29 mouse cellular contexts compared by ENCODE assay signal in the genomic region with DNA sequence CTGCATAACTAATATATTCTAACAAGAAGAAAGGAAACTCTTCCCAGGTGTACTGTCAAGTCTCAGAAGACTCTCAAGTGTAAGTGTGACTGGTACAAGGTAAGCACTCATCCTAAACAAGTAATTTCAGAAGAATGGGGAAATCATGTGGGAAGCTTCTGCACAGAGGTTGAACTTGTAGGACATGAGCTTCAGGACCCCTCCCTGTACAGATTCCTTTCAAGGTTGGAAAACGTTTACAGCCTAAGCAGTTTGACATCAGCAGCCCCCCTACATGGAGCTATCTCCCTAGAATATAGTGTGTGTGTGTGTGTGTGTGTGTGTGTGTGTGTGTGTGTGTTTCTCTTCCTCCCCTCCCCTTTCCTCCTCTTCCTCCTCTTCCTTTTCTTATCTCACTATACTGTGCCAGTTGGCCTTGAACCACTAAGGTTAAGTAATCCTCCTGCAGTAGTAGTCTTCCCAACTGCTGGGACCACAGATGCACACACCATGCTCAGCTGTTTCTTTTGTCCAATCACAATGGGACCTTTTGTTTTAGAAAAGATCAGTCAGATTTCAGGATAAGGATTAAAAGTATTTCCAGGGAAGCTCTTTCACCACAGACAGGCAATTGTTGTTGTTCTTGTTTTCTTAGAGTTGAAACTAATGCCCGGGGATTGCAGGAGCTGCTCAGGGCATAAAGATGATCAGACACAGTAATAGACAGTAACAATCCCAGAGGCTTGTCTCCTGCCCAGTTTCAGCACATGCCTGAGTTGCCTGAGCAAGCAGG.
A peak's percentile ranks its signal among the peaks of the same experiment; 100 is the strongest.
DNase-seq lines count a peak whose midpoint lies in the region; ATAC-seq and TF ChIP-seq lines count a peak whose summit lies in the region.
"Had no signal": no experiment of that assay in that cellular context is flagged by ENCODE, and none has a peak within 500 bp of the region (broad histone marks: within the 10 kb centered on the region; RNA-seq: fewer than 3 reads in every experiment).

No protein-coding gene starts in this region.

- no peak overlapping the region for H3K4me2 ChIP-seq in intestine, embryonic 16.5 days (ENCODE audit: low read depth, low read length)
- H3K4me2 ChIP-seq in hindbrain, embryonic 16.5 days (ENCODE audit: low read length): no peak overlapping the region
- H3K4me2 ChIP-seq: embryonic facial prominence, embryonic 13.5 days; forebrain, embryonic 13.5 days; heart, embryonic 13.5 days; hindbrain, embryonic 15.5 days; intestine, embryonic 15.5 days had no signal

- H3K4me3 ChIP-seq in heart, adult 2 months: no peak overlapping the region
- H3K4me3 ChIP-seq in ES-E14 (ENCODE audit: insufficient read depth in 1 of 2, low read depth in 1 of 2, low read length in 2 of 2, poor library complexity in 1 of 2, severe bottlenecking in 1 of 2): no peak overlapping the region
- H3K4me3 ChIP-seq in intestine, embryonic 16.5 days (ENCODE audit: low read length): no peak overlapping the region
- H3K4me3 ChIP-seq in hindbrain, embryonic 16.5 days (ENCODE audit: low read length): no peak overlapping the region
- H3K4me3 ChIP-seq: embryonic facial prominence, embryonic 10.5 days; embryonic facial prominence, embryonic 13.5 days; erythroblast, embryonic 14.5 days; forebrain, embryonic 10.5 days; forebrain, embryonic 13.5 days; heart, embryonic 10.5 days; heart, embryonic 13.5 days; hindbrain, embryonic 15.5 days; intestine, embryonic 15.5 days had no signal

- in situ Hi-C loops in ES-E14 (cut with MboI; ENCODE audit: low sequenced_read_pairs in 2 of 2, unreplicated experiment in 2 of 2): no loop called here

- TF ChIP-seq CTCF in heart, adult 2 months (IDR thresholded peaks at IDR 0.05): no peak

- no peak for TF ChIP-seq POLR2A in heart, adult 2 months (IDR thresholded peaks at IDR 0.05; ENCODE audit: insufficient read depth, low read depth, low read length)

- 50% methylated on average over 2 of the region's 2 CpGs for WGBS in heart, adult 2 months
- 58% methylated on average over 2 of the region's 2 CpGs for WGBS in intestine, embryonic 16.5 days
- 63% methylated on average over 2 of the region's 2 CpGs for WGBS in hindbrain, embryonic 16.5 days

- no peaks in the 10 kb centered on the region for H3K4me1 ChIP-seq in heart, adult 2 months (ENCODE audit: control insufficient read depth, insufficient read depth, low read length)
- H3K4me1 ChIP-seq in ES-E14 (ENCODE audit: control insufficient read depth in 2 of 2, insufficient read depth in 2 of 2, low read length in 2 of 2, poor library complexity in 1 of 2): peaks cover 6 to 11% of the 10 kb centered on the region in 2 experiments; a peak in 3 of 4 replicates
- H3K4me1 ChIP-seq in intestine, embryonic 16.5 days (ENCODE audit: control insufficient read depth, insufficient read depth, low read length): no peaks in the 10 kb centered on the region
- H3K4me1 ChIP-seq in hindbrain, embryonic 16.5 days (ENCODE audit: control insufficient read depth, insufficient read depth, low read depth, low read length): no peaks in the 10 kb centered on the region
- H3K4me1 ChIP-seq: embryonic facial prominence, embryonic 10.5 days; embryonic facial prominence, embryonic 13.5 days; forebrain, embryonic 13.5 days; heart, embryonic 10.5 days; hindbrain, embryonic 15.5 days; intestine, embryonic 15.5 days had no signal

- intact Hi-C loops in heart, adult 2 months (cut with DNase I): no loop called here

- H3K9ac ChIP-seq in heart, adult 2 months (ENCODE audit: low read depth, low read length): no peak overlapping the region
- no peak overlapping the region for H3K9ac ChIP-seq in ES-E14 (ENCODE audit: insufficient read depth, low read depth, low read length, poor library complexity, severe bottlenecking)
- no peak overlapping the region for H3K9ac ChIP-seq in intestine, embryonic 16.5 days (ENCODE audit: low read depth, low read length)
- no peak overlapping the region for H3K9ac ChIP-seq in hindbrain, embryonic 16.5 days (ENCODE audit: low read depth, low read length)
- H3K9ac ChIP-seq: embryonic facial prominence, embryonic 13.5 days; forebrain, embryonic 13.5 days; heart, embryonic 13.5 days; hindbrain, embryonic 15.5 days; intestine, embryonic 15.5 days had no signal

- no peaks in the 10 kb centered on the region for H3K79me2 ChIP-seq in heart, adult 2 months (replicated peaks; ENCODE audit: control insufficient read depth, insufficient read depth, low read length)

- H3K27ac ChIP-seq in heart, adult 2 months: no peak overlapping the region
- H3K27ac ChIP-seq in ES-E14 (ENCODE audit: insufficient read depth, low read depth, low read length, poor library complexity, severe bottlenecking): peak overlapping the region; percentile 68; the same call in 1 of the 2 replicates
- no peak overlapping the region for H3K27ac ChIP-seq in intestine, embryonic 16.5 days (ENCODE audit: low read length)
- no peak overlapping the region for H3K27ac ChIP-seq in hindbrain, embryonic 16.5 days (ENCODE audit: low read depth, low read length)
- H3K27ac ChIP-seq: embryonic facial prominence, embryonic 10.5 days; embryonic facial prominence, embryonic 13.5 days; forebrain, embryonic 10.5 days; forebrain, embryonic 13.5 days; heart, embryonic 10.5 days; heart, embryonic 13.5 days; hindbrain, embryonic 15.5 days; intestine, embryonic 15.5 days had no signal

- ATAC-seq in intestine, embryonic 16.5 days: no peak
- ATAC-seq in hindbrain, embryonic 16.5 days: no peak
- ATAC-seq: forebrain, embryonic 13.5 days; forebrain, embryonic 16.5 days; intestine, embryonic 15.5 days had no signal

- DNase-seq in heart, adult 11 months: peak; percentile 30
- no peak for DNase-seq in heart, adult 2 months
- DNase-seq in ES-E14 (ENCODE audit: low read depth, low spot score): peak; percentile 34
- DNase-seq in fat pad, adult 2 months (ENCODE audit: extremely low read depth, low read depth, low spot score): peak; percentile 98
- DNase-seq: adrenal gland, adult 2 months; adrenal gland, postnatal 25 days; cerebellum, adult 11-12 months; cerebellum, adult 8-10 months; cerebellum, postnatal 10 days; cerebellum, postnatal 36 days; embryo, embryonic 11 days; gastrocnemius, postnatal 10 days; gastrocnemius, postnatal 36 days; heart, adult 18-20 months; heart, postnatal 14 days; heart, postnatal 4 days; kidney, adult 18-20 months had no signal

- TF ChIP-seq EP300 in heart, adult 2 months (IDR thresholded peaks at IDR 0.05; ENCODE audit: insufficient read depth, low read depth, low read length): no peak

- no peaks in the 10 kb centered on the region for H3K36me3 ChIP-seq in heart, adult 2 months (ENCODE audit: control insufficient read depth, insufficient read depth, low read length)
- no peaks in the 10 kb centered on the region for H3K36me3 ChIP-seq in ES-E14 (ENCODE audit: control insufficient read depth, insufficient read depth, low read length, poor library complexity, severe bottlenecking)
- H3K36me3 ChIP-seq in intestine, embryonic 16.5 days (ENCODE audit: control insufficient read depth, insufficient read depth, low read length): no peaks in the 10 kb centered on the region
- H3K36me3 ChIP-seq in hindbrain, embryonic 16.5 days (ENCODE audit: control insufficient read depth, insufficient read depth, low read length): no peaks in the 10 kb centered on the region
- H3K36me3 ChIP-seq: embryonic facial prominence, embryonic 10.5 days; embryonic facial prominence, embryonic 13.5 days; forebrain, embryonic 10.5 days; heart, embryonic 10.5 days; heart, embryonic 13.5 days; hindbrain, embryonic 15.5 days; intestine, embryonic 15.5 days had no signal

- no peaks in the 10 kb centered on the region for H3K9me3 ChIP-seq in ES-E14 (ENCODE audit: control insufficient read depth, insufficient read depth, low read depth, low read length)
- H3K9me3 ChIP-seq in intestine, embryonic 16.5 days (ENCODE audit: control insufficient read depth, low read length): no peaks in the 10 kb centered on the region
- no peaks in the 10 kb centered on the region for H3K9me3 ChIP-seq in hindbrain, embryonic 16.5 days (ENCODE audit: control insufficient read depth, low read length)
- H3K9me3 ChIP-seq: embryonic facial prominence, embryonic 13.5 days; forebrain, embryonic 13.5 days; hindbrain, embryonic 15.5 days; intestine, embryonic 15.5 days had no signal

- no peaks in the 10 kb centered on the region for H3K27me3 ChIP-seq in heart, adult 2 months (ENCODE audit: control insufficient read depth, insufficient read depth, low read length)
- H3K27me3 ChIP-seq in intestine, embryonic 16.5 days (replicated peaks; ENCODE audit: control insufficient read depth, insufficient read depth, low read length): no peaks in the 10 kb centered on the region
- H3K27me3 ChIP-seq in hindbrain, embryonic 16.5 days (replicated peaks; ENCODE audit: control insufficient read depth, insufficient read depth, low read length): no peaks in the 10 kb centered on the region
- H3K27me3 ChIP-seq: embryonic facial prominence, embryonic 13.5 days; forebrain, embryonic 13.5 days; heart, embryonic 13.5 days; hindbrain, embryonic 15.5 days; intestine, embryonic 15.5 days had no signal

TF ChIP-seq in ES-E14, 5 proteins besides CTCF, POLR2A, EP300 and RAD21:
- TF ChIP-seq HCFC1 (IDR thresholded peaks at IDR 0.05; ENCODE audit: borderline replicate concordance, insufficient read depth, low read length): no peak
- no peak for TF ChIP-seq CHD2 (IDR thresholded peaks at IDR 0.05; ENCODE audit: low read depth, low read length)
- TF ChIP-seq ZC3H11A (IDR thresholded peaks at IDR 0.05; ENCODE audit: borderline replicate concordance, low read depth, low read length): no peak
- no peak for TF ChIP-seq MAFK (IDR thresholded peaks at IDR 0.05; ENCODE audit: insufficient read depth, low read depth, low read length)
- TF ChIP-seq ZNF384 (IDR thresholded peaks at IDR 0.05; ENCODE audit: low read depth, low read length): no peak

Comparison
In these comparisons a context has a peak if more than half of its experiments do, and no peak if none do; other contexts are left out.
1. DNase-seq: peak in heart, adult 11 months (single experiment), ES-E14 (single experiment) and fat pad, adult 2 months (single experiment); none in heart, adult 2 months (0 of 2).